Mouse (Mus musculus): Measurements from ENCODE around the gene Ccdc33. TPM values are rescaled to one million over a fixed set of nuclear protein-coding genes. Genes with fewer than 3 reads are reported as not detected.
A peak's percentile ranks its signal among the peaks of the same experiment; 100 is the strongest.

Ccdc33 gene
- polyA plus RNA-seq, 1 experiment from 2014 or later: 0.54 TPM

- 70% methylated on average over 8 of the region's 8 CpGs for WGBS
- Histone ChIP-seq H3K4me3 (replicated peaks; ENCODE audit: low read depth, low read length) (no peak overlapping the region), H3K4me2 (ENCODE audit: low read length) (no peak overlapping the region), H3K27ac (replicated peaks; ENCODE audit: low read depth, low read length) (no peak overlapping the region), H3K9ac (replicated peaks; ENCODE audit: low read length) (no peak overlapping the region), H3K36me3 (ENCODE audit: control insufficient read depth, insufficient read depth, low read length) (no peaks in the 10 kb centered on the region), H3K4me1 (ENCODE audit: control insufficient read depth, insufficient read depth, low read length) (peaks cover under 1% of the 10 kb centered on the region; the same call in 1 of the 2 replicates), H3K27me3 (ENCODE audit: control insufficient read depth, insufficient read depth, low read length) (no peaks in the 10 kb centered on the region), H3K9me3 (ENCODE audit: control insufficient read depth, low read length) (no peaks in the 10 kb centered on the region)
- ATAC-seq (ENCODE audit: low FRiP score, low TSS enrichment) (no peak), DNase-seq (no peak)
These were observed 104.0 kb downstream of the Ccdc33 start for GRCm38 (mm10) chr9:58014393-58015160.

- DNase-seq: no peak
- WGBS: 52% methylated on average over 2 of the region's 2 CpGs
These were observed 105.7 kb downstream of the Ccdc33 start for GRCm38 (mm10) chr9:58012935-58013334.

GRCm38 (mm10) chr9:58012486-58012885, 106.1 kb downstream of the Ccdc33 start:
- H3K36me3 ChIP-seq (ENCODE audit: control insufficient read depth, insufficient read depth, low read length): no peaks in the 10 kb centered on the region
- H3K4me2 ChIP-seq (ENCODE audit: low read length): no peak overlapping the region
- no peaks in the 10 kb centered on the region for H3K27me3 ChIP-seq (ENCODE audit: control insufficient read depth, insufficient read depth, low read length)
- no peaks in the 10 kb centered on the region for H3K9me3 ChIP-seq (ENCODE audit: control insufficient read depth, low read length)
- H3K27ac ChIP-seq (replicated peaks; ENCODE audit: low read depth, low read length): no peak overlapping the region
- H3K9ac ChIP-seq (replicated peaks; ENCODE audit: low read length): no peak overlapping the region
- WGBS: 76% methylated on average over 2 of the region's 2 CpGs
- H3K4me1 ChIP-seq (ENCODE audit: control insufficient read depth, insufficient read depth, low read length): peaks cover 12% of the 10 kb centered on the region
- DNase-seq (no peak), ATAC-seq (ENCODE audit: low FRiP score, low TSS enrichment) (no peak)
- H3K4me3 ChIP-seq (replicated peaks; ENCODE audit: low read depth, low read length): no peak overlapping the region

More at GRCm38 (mm10) chr9:58012935-58013334, 105.7 kb downstream of the Ccdc33 start:
- Histone ChIP-seq H3K9me3 (ENCODE audit: control insufficient read depth, low read length) (no peaks in the 10 kb centered on the region), H3K4me1 (ENCODE audit: control insufficient read depth, insufficient read depth, low read length) (peaks cover 12% of the 10 kb centered on the region), H3K27me3 (ENCODE audit: control insufficient read depth, insufficient read depth, low read length) (no peaks in the 10 kb centered on the region), H3K4me2 (ENCODE audit: low read length) (no peak overlapping the region), H3K27ac (replicated peaks; ENCODE audit: low read depth, low read length) (no peak overlapping the region), H3K4me3 (replicated peaks; ENCODE audit: low read depth, low read length) (no peak overlapping the region), H3K36me3 (ENCODE audit: control insufficient read depth, insufficient read depth, low read length) (no peaks in the 10 kb centered on the region), H3K9ac (replicated peaks; ENCODE audit: low read length) (no peak overlapping the region)
- ATAC-seq (ENCODE audit: low FRiP score, low TSS enrichment): no peak

DNA sequence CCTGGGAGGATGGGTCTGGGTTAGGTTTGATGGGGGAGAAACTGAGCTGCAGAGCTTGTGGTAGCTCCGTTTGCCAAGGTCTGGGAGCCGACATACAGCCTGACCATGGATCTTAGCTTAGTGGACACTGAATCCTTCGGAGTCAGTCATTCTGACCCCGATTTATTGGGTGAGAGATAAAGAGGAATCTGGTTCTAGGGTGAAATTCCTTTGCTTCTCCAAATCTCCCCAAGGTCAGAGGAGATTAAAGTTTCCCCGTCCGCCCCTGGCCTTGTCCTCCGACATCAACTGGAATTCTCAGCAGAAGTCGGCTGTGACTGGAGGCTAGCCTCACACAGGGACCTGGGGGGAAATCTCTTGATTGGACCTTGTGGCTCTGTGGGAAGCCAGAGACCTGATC, 107.1 kb downstream of the Ccdc33 start:
- Histone ChIP-seq H3K27me3 (ENCODE audit: control insufficient read depth, insufficient read depth, low read length) (no peaks in the 10 kb centered on the region), H3K4me3 (replicated peaks; ENCODE audit: low read depth, low read length) (no peak overlapping the region), H3K4me2 (ENCODE audit: low read length) (no peak overlapping the region), H3K9me3 (ENCODE audit: control insufficient read depth, low read length) (no peaks in the 10 kb centered on the region), H3K27ac (replicated peaks; ENCODE audit: low read depth, low read length) (no peak overlapping the region), H3K36me3 (ENCODE audit: control insufficient read depth, insufficient read depth, low read length) (no peaks in the 10 kb centered on the region), H3K4me1 (ENCODE audit: control insufficient read depth, insufficient read depth, low read length) (peaks cover 12% of the 10 kb centered on the region), H3K9ac (replicated peaks; ENCODE audit: low read length) (no peak overlapping the region)
- WGBS: 80% methylated on average over 8 of the region's 8 CpGs
- DNase-seq: no peak
- no peak for ATAC-seq (ENCODE audit: low FRiP score, low TSS enrichment)

DNA sequence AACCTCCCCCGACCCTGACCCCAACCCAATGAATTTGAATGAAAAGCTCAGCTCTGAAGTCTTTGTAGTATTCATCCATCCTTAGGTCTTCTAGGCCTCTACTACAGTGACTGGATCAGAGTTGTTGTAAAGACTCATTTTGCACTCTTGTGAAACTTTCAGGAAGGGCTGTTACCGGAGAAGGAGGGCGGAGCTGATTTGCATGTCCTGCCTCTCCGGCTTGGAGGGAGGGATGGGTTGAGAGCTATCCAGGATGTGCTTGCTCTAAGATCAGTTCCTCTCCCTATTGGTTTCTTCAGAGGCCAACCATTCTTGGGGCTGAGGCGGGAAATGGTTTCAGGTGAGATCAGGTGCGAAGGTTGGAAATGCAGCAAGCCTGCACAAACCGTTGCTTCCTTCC, 107.6 kb downstream of the Ccdc33 start:
- Histone ChIP-seq H3K27me3 (ENCODE audit: control insufficient read depth, insufficient read depth, low read length) (no peaks in the 10 kb centered on the region), H3K4me3 (replicated peaks; ENCODE audit: low read depth, low read length) (no peak overlapping the region), H3K9ac (replicated peaks; ENCODE audit: low read length) (no peak overlapping the region), H3K9me3 (ENCODE audit: control insufficient read depth, low read length) (no peaks in the 10 kb centered on the region), H3K4me1 (ENCODE audit: control insufficient read depth, insufficient read depth, low read length) (peaks cover 12% of the 10 kb centered on the region), H3K27ac (replicated peaks; ENCODE audit: low read depth, low read length) (no peak overlapping the region), H3K36me3 (ENCODE audit: control insufficient read depth, insufficient read depth, low read length) (no peaks in the 10 kb centered on the region), H3K4me2 (ENCODE audit: low read length) (no peak overlapping the region)
- DNase-seq (no peak), ATAC-seq (ENCODE audit: low FRiP score, low TSS enrichment) (no peak)
- WGBS: 53% methylated on average over 7 of the region's 7 CpGs

- H3K9me3 ChIP-seq (ENCODE audit: control insufficient read depth, low read length): no peaks in the 10 kb centered on the region
- H3K4me1 ChIP-seq (ENCODE audit: control insufficient read depth, insufficient read depth, low read length): peaks cover 12% of the 10 kb centered on the region
- H3K4me3 ChIP-seq (replicated peaks; ENCODE audit: low read depth, low read length): no peak overlapping the region
- H3K4me2 ChIP-seq (ENCODE audit: low read length): peak overlapping the region; percentile 47
- H3K36me3 ChIP-seq (ENCODE audit: control insufficient read depth, insufficient read depth, low read length): no peaks in the 10 kb centered on the region
- H3K27me3 ChIP-seq (ENCODE audit: control insufficient read depth, insufficient read depth, low read length): no peaks in the 10 kb centered on the region
- ATAC-seq (ENCODE audit: low FRiP score, low TSS enrichment): no peak
- H3K27ac ChIP-seq (replicated peaks; ENCODE audit: low read depth, low read length): peak overlapping the region; percentile 88
- 42% methylated on average over 3 of the region's 3 CpGs for WGBS
- peak; percentile 51 for DNase-seq
- no peak overlapping the region for H3K9ac ChIP-seq (replicated peaks; ENCODE audit: low read length)
These were observed 109.0 kb downstream of the Ccdc33 start for GRCm38 (mm10) chr9:58009588-58009987.

GRCm38 (mm10) chr9:58009015-58009362, 109.6 kb downstream of the Ccdc33 start:
- ATAC-seq (ENCODE audit: low FRiP score, low TSS enrichment): peak; percentile 92
- H3K36me3 ChIP-seq (ENCODE audit: control insufficient read depth, insufficient read depth, low read length): no peaks in the 10 kb centered on the region
- DNase-seq: peak; percentile 93
- H3K4me1 ChIP-seq (ENCODE audit: control insufficient read depth, insufficient read depth, low read length): peaks cover 12% of the 10 kb centered on the region
- H3K27ac ChIP-seq (replicated peaks; ENCODE audit: low read depth, low read length): peak overlapping the region; percentile 88
- WGBS: 1% methylated on average over 6 of the region's 6 CpGs
- peak overlapping the region; percentile 14; the same call in 1 of the 2 replicates for H3K9ac ChIP-seq (replicated peaks; ENCODE audit: low read length)
- H3K27me3 ChIP-seq (ENCODE audit: control insufficient read depth, insufficient read depth, low read length): no peaks in the 10 kb centered on the region
- peak overlapping the region; percentile 47 for H3K4me2 ChIP-seq (ENCODE audit: low read length)
- H3K4me3 ChIP-seq (replicated peaks; ENCODE audit: low read depth, low read length): no peak overlapping the region
- H3K9me3 ChIP-seq (ENCODE audit: control insufficient read depth, low read length): no peaks in the 10 kb centered on the region

GRCm38 (mm10) chr9:58008336-58009014, 110.1 kb downstream of the Ccdc33 start:
- 41% methylated on average over 12 of the region's 12 CpGs for WGBS
- Histone ChIP-seq H3K4me1 (ENCODE audit: control insufficient read depth, insufficient read depth, low read length) (peaks cover 12% of the 10 kb centered on the region), H3K4me2 (ENCODE audit: low read length) (peak overlapping the region; percentile 47), H3K4me3 (replicated peaks; ENCODE audit: low read depth, low read length) (no peak overlapping the region), H3K9ac (replicated peaks; ENCODE audit: low read length) (peak overlapping the region; percentile 14; the same call in 1 of the 2 replicates), H3K27me3 (ENCODE audit: control insufficient read depth, insufficient read depth, low read length) (no peaks in the 10 kb centered on the region), H3K36me3 (ENCODE audit: control insufficient read depth, insufficient read depth, low read length) (no peaks in the 10 kb centered on the region), H3K9me3 (ENCODE audit: control insufficient read depth, low read length) (no peaks in the 10 kb centered on the region), H3K27ac (replicated peaks; ENCODE audit: low read depth, low read length) (peak overlapping the region; percentile 88)
- ATAC-seq (ENCODE audit: low FRiP score, low TSS enrichment) (peak; percentile 67; the same call in 1 of the 2 replicates), DNase-seq (no peak)
